Comparison of ENCODE assay signal across 8 mouse cellular contexts in the genomic region with DNA sequence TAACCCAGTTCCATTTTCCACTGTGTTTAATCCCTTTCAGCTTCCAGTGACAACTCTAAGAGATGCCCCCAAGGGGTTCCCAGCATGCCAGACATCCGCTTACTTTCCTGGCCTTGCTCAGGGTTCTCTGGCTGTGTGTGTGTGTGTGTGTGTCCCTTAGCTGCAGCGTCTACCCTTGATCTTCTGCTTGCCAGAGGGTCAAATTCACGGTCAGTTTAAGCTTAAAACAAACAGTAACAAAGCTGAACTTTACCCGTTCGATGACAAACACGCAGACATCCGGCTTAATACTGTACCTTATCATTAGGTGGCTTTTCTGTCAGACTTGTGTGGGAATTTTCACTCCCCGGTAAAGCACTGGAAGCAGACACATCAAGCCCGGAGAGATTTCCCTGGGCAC. TPM values are rescaled to one million over a fixed set of nuclear protein-coding genes. Genes with fewer than 3 reads are reported as not detected.
DNase-seq lines count a peak whose midpoint lies in the region; ATAC-seq lines count a peak whose summit lies in the region.

A gene (plus strand): TSS at position 281 of the 400 bp plus-strand sequence.

- no peak for ATAC-seq in neural tube, embryonic 11.5 days (ENCODE audit: insufficient read depth, low FRiP score, low TSS enrichment)
- ATAC-seq in neural tube, embryonic 12.5 days (ENCODE audit: low FRiP score, low read depth) = no peak

- H3K27me3 ChIP-seq in neural tube, embryonic 11.5 days (ENCODE audit: control insufficient read depth, insufficient read depth, low read length) = 0 out of 2 replicates have a peak, but pooled peaks cover 2% of the 10 kb centered on the region
- H3K27me3 ChIP-seq in neural tube, embryonic 12.5 days (replicated peaks) = peaks cover 4% of the 10 kb centered on the region; the same call in 1 of the 2 replicates

- no peak within 1 kb of the TSS for H3K27ac ChIP-seq in neural tube, embryonic 11.5 days (ENCODE audit: low read depth, low read length)
- H3K27ac ChIP-seq in neural tube, embryonic 12.5 days = no peak within 1 kb of the TSS

- H3K9me3 ChIP-seq in neural tube, embryonic 11.5 days (ENCODE audit: control insufficient read depth, low read length) = no peaks in the 10 kb centered on the region
- no peaks in the 10 kb centered on the region for H3K9me3 ChIP-seq in neural tube, embryonic 12.5 days

- no peak within 1 kb of the TSS for H3K4me3 ChIP-seq in neural tube, embryonic 11.5 days (ENCODE audit: low read depth, low read length)
- H3K4me3 ChIP-seq in neural tube, embryonic 12.5 days = no peak within 1 kb of the TSS

- H3K4me2 ChIP-seq in neural tube, embryonic 11.5 days (ENCODE audit: low read depth) = no peak within 1 kb of the TSS
- H3K4me2 ChIP-seq in neural tube, embryonic 12.5 days (replicated peaks) = no peak within 1 kb of the TSS

- no peak for DNase-seq in adrenal gland, postnatal 4 days (ENCODE audit: low spot score in 2 of 2)
- no peak for DNase-seq in adrenal gland, postnatal 36 days
- DNase-seq in neural tube, embryonic 11.5 days (ENCODE audit: low spot score) = no peak
- DNase-seq in neural tube, embryonic 10.5 days (ENCODE audit: extremely low spot score, low spot score) = no peak
- no peak for DNase-seq in left cerebral cortex, adult 8-10 months (ENCODE audit: low spot score in 2 of 2)
- no peak for DNase-seq in B cell, adult 2 months
- DNase-seq in adrenal gland, adult 2 months = no peak

- WGBS in neural tube, embryonic 11.5 days = 77% methylated on average over 9 of the region's 9 CpGs
- WGBS in neural tube, embryonic 12.5 days = 77% methylated on average over 9 of the region's 9 CpGs

- no peaks in the 10 kb centered on the region for H3K36me3 ChIP-seq in neural tube, embryonic 11.5 days (ENCODE audit: control insufficient read depth, insufficient read depth, low read length)
- no peaks in the 10 kb centered on the region for H3K36me3 ChIP-seq in neural tube, embryonic 12.5 days

- no peak within 1 kb of the TSS for H3K9ac ChIP-seq in neural tube, embryonic 11.5 days (ENCODE audit: low read length)
- no peak within 1 kb of the TSS for H3K9ac ChIP-seq in neural tube, embryonic 12.5 days

- H3K4me1 ChIP-seq in neural tube, embryonic 11.5 days (ENCODE audit: control insufficient read depth, insufficient read depth, low read length) = no peaks in the 10 kb centered on the region
- H3K4me1 ChIP-seq in neural tube, embryonic 12.5 days = no peaks in the 10 kb centered on the region

RNA-seq across cellular contexts. Expression of the gene that starts here (rescaled TPM):
- total RNA-seq in adrenal gland, postnatal 4 days (2021) = 10 to 100 TPM; 11.1 to 63.3 TPM
- total RNA-seq in adrenal gland, postnatal 36 days (2021) = 10 to 100 TPM in 1 of 2 experiments, 1 to 10 TPM in 1; 4.8 to 15.3 TPM
- polyA plus RNA-seq in neural tube, embryonic 11.5 days (2014; fragmentation: Nextera tagmentation; extraction: Ambion mirVana) = 47.6 and 47.8 TPM in 2 replicates
- total RNA-seq in left cerebral cortex, adult 8-10 months (2022) = 100 to 1,000 TPM in 1 of 4 experiments, 10 to 100 TPM in 3; 97.0 to 119 (median 97.8) TPM
- 67.7 and 70.0 TPM in 2 replicates for polyA plus RNA-seq in neural tube, embryonic 12.5 days (2016; fragmentation: Nextera tagmentation; extraction: Ambion mirVana)
- 10 to 100 TPM in 1 of 2 experiments, 1 to 10 TPM in 1; 4.1 to 21.7 TPM for total RNA-seq in adrenal gland, adult 2 months (2021)
- 2.4 and 2.9 TPM in 2 replicates for polyA plus RNA-seq in adrenal gland, adult 2 months (2012; rRNA removed)

Comparison
In these comparisons a context has a peak if more than half of its experiments do, and no peak if none do; other contexts are left out.
1. RNA of the gene that starts here (polyA plus RNA-seq): 67.7 to 70.0 TPM in neural tube, embryonic 12.5 days and 47.6 to 47.8 TPM in neural tube, embryonic 11.5 days; 2.4 to 2.9 TPM in adrenal gland, adult 2 months; every median in the first group is over 10 times any median in the second.